Mouse (Mus musculus) left cerebral cortex, postnatal 10 days (tissue): ENCODE measurements around the gene Etfbkmt. TPM values are rescaled to one million over a fixed set of nuclear protein-coding genes. Genes with fewer than 3 reads are reported as not detected.
"Not testable (repeated sequence)": the region's sequence is repeated elsewhere in the genome, so short reads cannot be mapped to it uniquely, and the experiment has no call there.

Experiments
- DNase-seq, 2 experiments: peaks; one replicate each; pipeline ENCODE4 v3.0.0; 2021 to 2022; ENCODE audit warnings: low spot score in 2 of 2, mixed read lengths in 1 of 2; ENCODE audit errors: extremely low spot score in 1 of 2
- intact Hi-C: fragments of 180-260 bp; cut with DNase I; formaldehyde crosslinking; loops from one replicate; pipeline ENCODE4 v1.15.1; 2025
- total RNA-seq, 2 experiments: library from RNA; stranded (reverse); gene quantifications; 2 replicates each; pipeline ENCODE4 v1.2.3; 2021

Etfbkmt gene
- total RNA-seq, 2 experiments from 2014 or later = 1.6 to 2.3 TPM

DNA sequence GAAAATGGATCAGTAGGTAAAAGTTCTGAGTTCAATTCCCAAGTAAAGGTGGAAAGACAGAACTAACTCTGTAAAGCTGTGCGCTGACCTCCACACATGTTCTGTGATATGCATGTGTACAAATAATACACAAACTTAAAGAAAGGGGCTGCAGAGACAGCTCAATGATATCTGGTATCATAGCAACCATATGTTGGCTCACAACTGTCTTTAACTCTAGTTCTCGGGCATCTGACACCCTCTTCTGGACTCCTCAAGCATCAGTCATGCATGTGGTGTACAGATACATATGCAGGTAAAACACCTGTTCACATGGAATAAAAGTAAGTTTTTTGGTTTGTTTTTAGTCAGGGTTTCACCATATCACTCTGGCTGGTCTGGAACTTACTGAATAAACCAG lies 28.8 kb downstream of the Etfbkmt start:
- intact Hi-C loops = no loop called here
- DNase-seq = no peak

- DNase-seq, intact Hi-C loops: not testable (repeated sequence)
Observed at GRCm38 (mm10) chr6:149169965-149170364, 30.3 kb downstream of the Etfbkmt start.

GRCm38 (mm10) chr6:149173831-149174625 lies 34.4 kb downstream of the Etfbkmt start:
- intact Hi-C loops = no loop called here
- DNase-seq = no peak

GRCm38 (mm10) chr6:149174932-149175570 lies 35.4 kb downstream of the Etfbkmt start:
- DNase-seq = no peak
- intact Hi-C loops = no loop called here

DNA sequence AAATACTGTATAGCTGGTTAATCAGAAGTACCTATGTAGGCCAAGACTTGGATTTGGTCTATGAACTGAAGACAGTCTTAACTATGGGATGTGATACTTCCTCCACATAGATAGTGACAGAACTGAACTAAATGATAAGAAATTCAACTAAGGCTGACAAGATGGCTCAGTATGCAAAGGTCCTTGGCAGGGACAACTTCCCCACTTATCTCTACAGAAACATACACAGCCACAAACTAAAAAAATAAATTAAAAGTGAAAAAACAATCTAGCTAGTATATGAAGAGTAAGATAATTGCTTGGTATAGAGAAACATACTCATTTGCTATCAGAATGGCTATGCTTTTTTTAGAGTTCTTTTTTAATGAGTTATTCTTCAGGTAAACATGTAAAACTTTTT lies 39.4 kb downstream of the Etfbkmt start:
- no peak for DNase-seq
- intact Hi-C loops = no loop called here

- intact Hi-C loops = no loop called here
- no peak for DNase-seq
Observed at GRCm38 (mm10) chr6:149184007-149184406, 44.4 kb downstream of the Etfbkmt start.

GRCm38 (mm10) chr6:149187371-149187770 lies 47.7 kb downstream of the Etfbkmt start:
- intact Hi-C loops = no loop called here

DNA sequence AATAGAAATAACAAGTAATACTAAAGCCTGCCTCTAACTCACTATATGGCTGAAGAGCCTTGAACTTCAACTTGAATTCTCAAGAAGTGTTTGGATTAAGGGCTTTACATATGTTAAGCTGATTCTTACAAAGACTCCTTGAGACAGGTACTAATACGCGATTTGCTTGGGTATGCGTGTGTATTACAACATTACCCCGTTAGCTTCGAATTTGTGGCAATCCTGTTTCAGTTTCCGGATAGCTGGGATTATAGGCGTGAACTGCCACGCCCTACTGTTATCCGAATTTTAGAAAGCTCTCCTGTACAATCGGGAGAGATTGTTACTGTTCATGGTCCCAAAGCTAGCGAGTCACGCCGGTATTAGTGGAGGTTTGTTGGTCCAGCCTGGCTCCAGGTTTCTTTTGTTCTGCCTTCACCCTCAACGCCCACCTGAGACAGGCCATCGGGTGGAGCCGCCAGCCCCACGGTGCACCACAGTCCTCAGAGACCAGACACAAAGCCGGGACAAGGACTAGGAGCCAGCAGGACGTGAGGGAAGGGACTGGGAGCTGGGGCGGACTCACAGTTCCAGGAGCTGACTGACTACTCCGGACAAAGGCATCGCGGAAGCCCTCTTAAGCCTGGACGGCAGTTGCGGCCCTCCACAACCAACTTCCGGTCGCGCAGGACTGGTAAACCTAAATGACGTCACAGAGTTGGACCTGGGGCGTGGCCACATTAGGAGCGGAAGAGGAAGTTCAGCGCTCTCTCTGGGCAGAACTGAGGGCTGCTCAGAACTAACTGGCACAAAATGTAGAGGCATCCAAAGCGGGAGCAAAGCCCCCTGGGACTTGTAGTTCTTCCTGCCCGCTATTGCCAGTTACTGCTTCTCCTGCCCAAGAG lies 48.6 kb downstream of the Etfbkmt start, which contains the start of gene Amn1:
Gene Amn1, minus strand, starts transcription at position 672 of the 884 bp plus-strand sequence.
- intact Hi-C loops = no loop called here
- DNase-seq = peak; percentile 97 to 98

More at GRCm38 (mm10) chr6:149187371-149187770, 47.7 kb downstream of the Etfbkmt start:
- DNase-seq = no peak

DNA sequence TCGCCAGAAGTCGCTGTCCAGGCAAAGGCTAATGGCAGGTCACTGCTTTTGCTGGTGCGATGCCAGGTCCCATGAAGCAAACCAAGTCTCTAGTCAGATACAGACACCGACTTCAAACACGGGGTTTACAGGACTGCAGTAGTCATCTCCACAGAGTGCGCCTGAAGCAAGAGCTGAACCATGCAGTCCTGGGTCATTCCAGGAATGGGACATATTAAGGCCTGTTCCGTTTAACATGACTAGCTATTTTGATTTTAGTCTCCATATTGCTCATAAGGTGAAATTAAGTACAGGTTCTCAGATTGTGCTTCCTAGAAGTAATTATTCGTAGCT lies 49.2 kb downstream of the Etfbkmt start:
- intact Hi-C loops = no loop called here
- no peak for DNase-seq

DNA sequence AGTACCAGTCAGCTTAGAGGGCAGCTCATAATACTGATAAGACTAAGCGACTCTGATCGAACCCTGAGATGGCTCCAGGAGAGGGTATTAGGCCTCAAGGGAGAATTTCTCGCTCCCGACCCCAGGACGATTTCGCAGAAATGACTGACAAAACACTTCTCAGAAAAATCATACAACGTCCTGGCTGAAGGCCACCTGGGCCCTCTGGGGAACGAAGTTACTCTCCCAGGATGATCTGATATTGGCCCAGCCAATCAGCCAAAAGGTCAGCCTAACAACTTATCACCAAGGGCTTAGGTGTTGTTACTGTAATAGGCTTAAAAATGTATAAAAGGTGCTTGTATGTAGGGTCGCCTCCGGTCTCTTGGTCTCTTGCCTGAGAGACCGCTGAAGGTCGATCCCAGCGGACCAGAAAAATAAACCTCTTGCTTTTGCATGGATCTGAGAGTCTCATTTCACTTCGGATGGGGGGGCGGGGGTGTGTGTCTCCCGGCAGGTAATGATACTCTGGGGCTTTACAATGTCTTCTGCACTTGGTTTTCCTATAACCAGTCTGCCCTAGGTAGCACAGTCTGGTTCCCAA lies 49.8 kb downstream of the Etfbkmt start:
- DNase-seq = peak in 1 of 2 experiments; percentile 23
- intact Hi-C loops = no loop called here

GRCm38 (mm10) chr6:149191951-149192350 lies 52.3 kb downstream of the Etfbkmt start:
- DNase-seq = not testable (repeated sequence)
- intact Hi-C loops = loop anchor here (5.0 kb wide), 1 partner anchor 115 kb away; the partner anchor contains the start of gene Resf1

- intact Hi-C loops = loop anchor here (5.0 kb wide), 1 partner anchor 114 kb away; the partner anchor contains the start of gene Resf1
- peak in 1 of 2 experiments; percentile 12 for DNase-seq
Observed at GRCm38 (mm10) chr6:149193276-149193905, 53.7 kb downstream of the Etfbkmt start.

DNA sequence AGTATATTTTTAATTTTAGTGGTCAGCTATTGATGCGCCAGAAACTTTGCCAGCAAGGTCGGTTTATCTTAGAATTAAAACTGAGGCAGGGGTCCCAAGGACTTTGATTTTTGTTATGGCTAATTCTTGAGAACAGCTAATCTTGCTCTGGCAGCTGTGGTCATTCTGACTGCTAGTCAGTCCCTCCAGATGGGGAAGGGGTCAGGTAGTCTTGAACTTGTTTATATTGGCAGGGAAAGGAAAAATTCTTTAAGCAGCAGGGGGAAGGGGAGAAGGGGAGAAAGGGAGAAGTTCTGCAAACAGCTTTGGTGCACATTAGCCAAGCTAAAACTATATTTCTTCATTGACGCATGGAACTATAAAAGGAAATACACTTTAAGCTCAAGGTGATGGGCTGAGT lies 57.5 kb downstream of the Etfbkmt start:
- DNase-seq = no peak

GRCm38 (mm10) chr6:149198572-149198971 lies 58.9 kb downstream of the Etfbkmt start:
- intact Hi-C loops = no loop called here
- no peak for DNase-seq

More for the DNA sequence above, 57.5 kb downstream of the Etfbkmt start:
- intact Hi-C loops = no loop called here

Other genes with a start within 250 kb of the Etfbkmt start
- 1 to 10 TPM; 6.2 to 8.0 TPM for gene Caprin2, start 243.6 kb upstream of the Etfbkmt start, total RNA-seq
- 1 to 10 TPM; 3.8 to 4.5 TPM for gene Sinhcaf, start 193.4 kb upstream of the Etfbkmt start, total RNA-seq
- gene Dennd5b, start 38.2 kb upstream of the Etfbkmt start, total RNA-seq = 10 to 100 TPM; 45.6 to 48.6 TPM
- not detected for gene Gm10203, start 9.7 kb upstream of the Etfbkmt start, total RNA-seq
- 10 to 100 TPM; 37.8 to 39.2 TPM for gene Amn1, start 48.9 kb downstream of the Etfbkmt start, total RNA-seq
- 10 to 100 TPM; 13.9 to 15.6 TPM for gene Resf1, start 169.6 kb downstream of the Etfbkmt start, total RNA-seq